Mouse (Mus musculus): ENCODE measurements around the gene Plg. TPM values are rescaled to one million over a fixed set of nuclear protein-coding genes. Genes with fewer than 3 reads are reported as not detected.

Gene Plg
- total and polyA plus RNA-seq, 3 experiments: not detected

- Histone ChIP-seq H3K9me3 (replicated peaks; ENCODE audit: insufficient read depth, low read length) (no peaks in the 10 kb centered on the region), H3K36me3 (ENCODE audit: control insufficient read depth in 1 of 2, insufficient read depth in 2 of 2, low read length in 2 of 2) (peaks cover 0 to 15% of the 10 kb centered on the region in 2 experiments; a peak in 2 of 4 replicates), H3K4me3 (ENCODE audit: control insufficient read depth in 1 of 2, insufficient read depth in 1 of 2, low read depth in 2 of 2, low read length in 2 of 2) (no peak overlapping the region), H3K9ac (ENCODE audit: control insufficient read depth, low read depth, low read length, poor library complexity, severe bottlenecking) (no peak overlapping the region), H3K27ac (ENCODE audit: control insufficient read depth, low read depth, low read length) (no peak overlapping the region), H3K4me1 (ENCODE audit: control insufficient read depth in 1 of 2, insufficient read depth in 2 of 2, low read length in 2 of 2) (no peaks in the 10 kb centered on the region), H3K27me3 (ENCODE audit: control insufficient read depth in 1 of 2, insufficient read depth in 2 of 2, low read length in 2 of 2) (no peaks in the 10 kb centered on the region), H3K79me2 (ENCODE audit: control insufficient read depth, insufficient read depth, low read length, poor library complexity) (no peaks in the 10 kb centered on the region)
- DNase-seq (ENCODE audit: low read depth, low spot score): no peak
- TF ChIP-seq MAZ (IDR thresholded peaks at IDR 0.05; ENCODE audit: low read depth, low read length) (no peak), MYB (IDR thresholded peaks at IDR 0.05; ENCODE audit: low read depth, low read length) (no peak), ZNF384 (IDR thresholded peaks at IDR 0.05; ENCODE audit: low read depth, low read length) (no peak), TAL1 (IDR thresholded peaks at IDR 0.05; ENCODE audit: low read length) (no peak), RCOR1 (IDR thresholded peaks at IDR 0.05; ENCODE audit: low read depth, low read length) (no peak), NRF1 (IDR thresholded peaks at IDR 0.05; ENCODE audit: insufficient read depth, low read depth, low read length, poor library complexity, severe bottlenecking) (no peak), RAD21 (IDR thresholded peaks at IDR 0.05; ENCODE audit: low read depth, low read length) (no peak), CTCF (IDR thresholded peaks at IDR 0.05 in 2 of 3, conservative IDR thresholded peaks at IDR 0.05 in 1 of 3; ENCODE audit: control insufficient read depth in 1 of 3, insufficient read depth in 1 of 3, low read depth in 2 of 3, low read length in 3 of 3, poor library complexity in 1 of 3, severe bottlenecking in 1 of 3) (no peak), SIN3A (IDR thresholded peaks at IDR 0.05; ENCODE audit: low read length) (no peak), MEF2A (IDR thresholded peaks at IDR 0.05; ENCODE audit: extremely low read depth, insufficient replicate concordance, low read depth, low read length, poor library complexity, severe bottlenecking) (no peak)
Measured at GRCm38 (mm10) chr17:12437771-12438170, 59.4 kb downstream of the Plg start.

- Histone ChIP-seq H3K4me3 (ENCODE audit: control insufficient read depth in 1 of 2, insufficient read depth in 1 of 2, low read depth in 2 of 2, low read length in 2 of 2) (no peak overlapping the region), H3K27me3 (ENCODE audit: control insufficient read depth in 1 of 2, insufficient read depth in 2 of 2, low read length in 2 of 2) (no peaks in the 10 kb centered on the region), H3K9ac (ENCODE audit: control insufficient read depth, low read depth, low read length, poor library complexity, severe bottlenecking) (no peak overlapping the region), H3K36me3 (ENCODE audit: control insufficient read depth in 1 of 2, insufficient read depth in 2 of 2, low read length in 2 of 2) (peaks cover 0 to 10% of the 10 kb centered on the region in 2 experiments; a peak in 2 of 4 replicates), H3K9me3 (replicated peaks; ENCODE audit: insufficient read depth, low read length) (no peaks in the 10 kb centered on the region), H3K79me2 (ENCODE audit: control insufficient read depth, insufficient read depth, low read length, poor library complexity) (no peaks in the 10 kb centered on the region), H3K27ac (ENCODE audit: control insufficient read depth, low read depth, low read length) (no peak overlapping the region), H3K4me1 (ENCODE audit: control insufficient read depth in 1 of 2, insufficient read depth in 2 of 2, low read length in 2 of 2) (no peaks in the 10 kb centered on the region)
- TF ChIP-seq UBTF (IDR thresholded peaks at IDR 0.05; ENCODE audit: borderline replicate concordance, insufficient read depth, low read depth, low read length) (no peak), EP300 (IDR thresholded peaks at IDR 0.05; ENCODE audit: low read depth in 1 of 2, low read length in 2 of 2) (no peak), GABPA (IDR thresholded peaks at IDR 0.05; ENCODE audit: low read depth, low read length) (no peak), KAT2A (conservative IDR thresholded peaks at IDR 0.05; ENCODE audit: low read depth, low read length) (no peak), JUND (IDR thresholded peaks at IDR 0.05; ENCODE audit: low read depth, low read length) (no peak), POLR2AphosphoS2 (IDR thresholded peaks at IDR 0.05; ENCODE audit: low read length) (no peak)
- no peak for DNase-seq (ENCODE audit: low read depth, low spot score)
Measured at GRCm38 (mm10) chr17:12444561-12444960, 66.2 kb downstream of the Plg start.

All from MEL (cell line).